Mouse (Mus musculus): Measurements from ENCODE around the gene Phykpl.

DNA sequence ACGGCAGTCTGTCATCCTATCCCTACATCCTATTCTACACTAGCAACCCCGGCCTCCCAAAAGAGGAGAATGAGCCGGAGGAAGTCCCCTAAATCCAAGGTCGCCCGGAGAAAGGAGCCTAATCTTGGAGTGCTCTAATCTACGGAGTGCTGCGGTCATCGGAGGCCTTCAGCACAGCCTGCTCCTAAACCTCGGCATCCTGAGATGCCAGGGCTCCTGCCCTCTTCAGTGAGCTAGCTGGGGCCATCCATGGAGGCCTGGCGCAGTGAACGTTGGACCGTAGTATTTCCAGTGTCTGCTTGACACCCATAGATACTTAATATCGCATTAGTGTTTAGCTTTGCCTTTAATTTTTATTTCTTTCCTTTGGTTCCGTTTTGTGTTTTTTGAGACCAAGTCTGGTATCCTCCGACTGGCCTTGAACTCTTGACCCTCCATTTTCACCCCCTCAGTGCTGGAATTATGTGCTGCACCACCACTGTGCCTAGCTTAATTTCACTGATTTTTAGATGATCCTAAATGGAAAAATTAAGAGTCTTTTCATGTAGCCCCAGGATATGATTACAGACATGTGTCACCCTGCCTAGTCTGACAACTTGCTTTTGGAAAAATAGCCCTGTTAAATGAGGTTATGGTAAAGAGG, 22.7 kb downstream of the Phykpl start:
- TF ChIP-seq POLR2A (IDR thresholded peaks at IDR 0.05; ENCODE audit: insufficient read length, low read depth) (no peak), E2F4 (IDR thresholded peaks at IDR 0.05; ENCODE audit: insufficient read depth) (no peak), TCF12 (IDR thresholded peaks at IDR 0.05; ENCODE audit: insufficient read depth, poor library complexity, severe bottlenecking) (no peak), TCF3 (IDR thresholded peaks at IDR 0.05; ENCODE audit: insufficient read length, low read depth) (no peak)

All from myocyte (in vitro differentiated cells).